Mouse (Mus musculus): ENCODE measurements around the gene Vwce. TPM values are rescaled to one million over a fixed set of nuclear protein-coding genes. Genes with fewer than 3 reads are reported as not detected.

Gene Vwce
- total and polyA plus RNA-seq, 2 experiments from 2014 or later, result 0.88 to 1.7 TPM

DNA sequence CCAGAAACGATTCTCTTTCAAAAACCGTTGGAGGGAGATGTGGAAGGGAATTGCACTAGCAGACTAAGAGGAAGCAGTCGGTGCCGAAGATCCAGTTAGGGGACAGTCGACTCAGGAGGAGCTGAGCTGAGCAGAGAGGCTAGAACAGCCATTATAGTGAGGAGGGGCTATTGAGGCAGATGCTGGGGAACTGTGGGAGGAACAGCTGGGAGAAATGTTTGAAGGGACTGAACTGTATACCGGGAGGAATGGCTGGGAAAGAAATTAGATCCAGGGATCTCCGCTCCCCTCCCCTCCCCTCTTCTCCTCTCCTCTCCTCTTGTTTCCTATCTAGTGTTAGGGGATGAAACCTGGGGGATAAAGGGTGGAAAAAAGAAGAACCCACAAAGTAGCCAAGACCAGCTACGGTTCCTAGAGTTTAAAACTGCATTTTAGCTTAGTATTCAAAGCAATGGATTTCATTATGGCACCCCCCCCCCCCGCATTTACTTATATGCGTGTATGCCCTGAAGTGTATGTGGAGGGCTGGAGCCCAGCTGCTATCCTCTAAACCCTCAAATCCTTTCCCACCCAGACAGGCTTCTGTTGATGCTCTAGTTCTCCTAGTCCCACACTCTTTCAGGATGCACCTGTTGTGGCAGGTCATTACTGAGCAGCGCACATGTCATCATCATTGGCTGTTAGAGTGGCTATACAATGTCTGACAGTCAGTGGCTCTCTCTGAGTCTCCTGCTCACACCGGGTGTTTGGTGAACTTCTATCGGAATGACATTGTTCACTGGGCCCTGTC lies 6.8 kb downstream of the Vwce start:
- ATAC-seq, result 0 out of 2 replicates have a peak, but pooled peaks have one; percentile 38
- Histone ChIP-seq H3K27me3 (ENCODE audit: insufficient read depth, low read length) (no peaks in the 10 kb centered on the region), H3K27ac (ENCODE audit: low read depth, low read length) (no peak overlapping the region), H3K4me3 (ENCODE audit: low read depth, low read length) (no peak overlapping the region), H3K9ac (no peak overlapping the region), H3K4me2 (ENCODE audit: low read depth) (no peak overlapping the region), H3K36me3 (ENCODE audit: insufficient read depth) (no peaks in the 10 kb centered on the region), H3K9me3 (ENCODE audit: low read length) (no peaks in the 10 kb centered on the region), H3K4me1 (ENCODE audit: insufficient read depth) (no peaks in the 10 kb centered on the region)
- WGBS, result 52% methylated on average over 13 of the region's 13 CpGs
- no peak for TF ChIP-seq CTCF (IDR thresholded peaks at IDR 0.05; ENCODE audit: low read depth)
- DNase-seq, result no peak

DNA sequence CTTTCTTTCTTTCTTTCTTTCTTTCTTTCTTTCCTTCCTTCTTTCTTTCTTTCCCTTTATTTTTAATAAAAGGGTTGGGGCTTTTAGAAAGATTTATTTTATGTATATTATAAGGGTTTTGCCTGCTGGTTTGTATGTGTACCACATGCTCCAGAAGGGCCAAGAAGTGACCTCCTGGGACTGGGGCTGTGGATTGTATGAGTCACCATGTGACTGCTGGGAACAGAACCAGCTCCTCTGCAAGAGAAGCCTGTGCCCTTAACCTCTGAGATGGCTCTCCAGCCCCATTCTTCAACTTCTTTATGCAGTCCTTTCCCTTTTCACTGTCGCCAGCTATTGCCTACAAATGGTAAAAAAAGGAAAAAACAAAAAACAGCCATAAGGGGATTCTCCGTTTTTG lies 11.6 kb downstream of the Vwce start:
- WGBS, result 91% methylated on average over 2 of the region's 2 CpGs
- no peaks in the 10 kb centered on the region for H3K27me3 ChIP-seq (ENCODE audit: insufficient read depth, low read length)

DNA sequence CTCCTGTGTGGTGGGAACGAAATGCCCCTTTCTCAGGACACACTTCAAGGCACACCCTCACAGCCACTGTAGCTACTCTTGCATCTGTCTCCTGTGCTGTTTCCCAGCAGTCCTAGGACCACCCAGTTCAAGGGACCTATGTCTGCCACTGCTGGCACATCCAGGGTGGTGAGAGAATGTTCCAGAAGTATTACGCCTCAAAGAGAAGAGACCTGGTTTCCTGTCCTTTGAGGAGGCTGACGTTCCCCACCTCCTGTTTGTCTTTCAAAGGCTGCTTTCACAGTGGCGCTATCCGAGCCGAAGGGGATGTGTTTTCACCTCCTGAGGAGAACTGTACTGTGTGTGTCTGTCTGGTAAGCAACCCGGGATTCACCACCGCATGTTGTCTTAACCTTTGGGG lies 14.1 kb downstream of the Vwce start:
- no peak overlapping the region for H3K4me3 ChIP-seq (ENCODE audit: low read depth, low read length)
- TF ChIP-seq CTCF (IDR thresholded peaks at IDR 0.05; ENCODE audit: low read depth), result no peak
- no peaks in the 10 kb centered on the region for H3K4me1 ChIP-seq (ENCODE audit: insufficient read depth)
- 75% methylated on average over 8 of the region's 8 CpGs for WGBS
- no peaks in the 10 kb centered on the region for H3K27me3 ChIP-seq (ENCODE audit: insufficient read depth, low read length)
- H3K9ac ChIP-seq, result no peak overlapping the region
- no peaks in the 10 kb centered on the region for H3K9me3 ChIP-seq (ENCODE audit: low read length)
- no peak overlapping the region for H3K27ac ChIP-seq (ENCODE audit: low read depth, low read length)
- DNase-seq (no peak), ATAC-seq (no peak)
- H3K36me3 ChIP-seq (ENCODE audit: insufficient read depth), result no peaks in the 10 kb centered on the region
- no peak overlapping the region for H3K4me2 ChIP-seq (ENCODE audit: low read depth)

More for the DNA sequence above, 11.6 kb downstream of the Vwce start:
- H3K4me3 ChIP-seq (ENCODE audit: low read depth, low read length), result no peak overlapping the region
- DNase-seq (no peak), ATAC-seq (no peak)
- H3K27ac ChIP-seq (ENCODE audit: low read depth, low read length), result no peak overlapping the region
- no peak overlapping the region for H3K4me2 ChIP-seq (ENCODE audit: low read depth)
- no peak for TF ChIP-seq CTCF (IDR thresholded peaks at IDR 0.05; ENCODE audit: low read depth)
- H3K36me3 ChIP-seq (ENCODE audit: insufficient read depth), result no peaks in the 10 kb centered on the region
- no peaks in the 10 kb centered on the region for H3K9me3 ChIP-seq (ENCODE audit: low read length)
- H3K9ac ChIP-seq, result no peak overlapping the region
- no peaks in the 10 kb centered on the region for H3K4me1 ChIP-seq (ENCODE audit: insufficient read depth)

DNA sequence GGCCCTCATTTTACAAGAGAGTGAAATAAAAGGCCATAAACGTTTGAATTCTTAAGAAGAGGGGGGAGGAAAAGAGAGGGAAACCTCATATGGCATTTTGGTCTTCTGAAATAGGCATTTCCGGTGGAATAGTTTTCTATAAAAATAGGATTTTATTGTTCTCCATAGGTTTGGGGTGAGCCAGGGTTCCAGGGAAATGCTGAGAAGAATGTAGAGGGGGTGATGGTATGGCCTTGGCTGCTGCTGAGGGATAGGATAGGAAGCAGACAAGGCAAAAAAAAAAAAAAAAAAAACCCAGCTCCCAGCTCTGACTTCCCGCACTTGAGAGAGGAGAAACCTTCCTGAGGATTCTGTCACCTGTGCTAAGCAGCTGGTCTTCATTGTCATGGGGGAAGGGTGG lies 22.0 kb downstream of the Vwce start:
- no peak for TF ChIP-seq CTCF (IDR thresholded peaks at IDR 0.05; ENCODE audit: low read depth)
- no peaks in the 10 kb centered on the region for H3K36me3 ChIP-seq (ENCODE audit: insufficient read depth)
- no peak overlapping the region for H3K4me2 ChIP-seq (ENCODE audit: low read depth)
- DNase-seq (no peak), ATAC-seq (no peak)
- H3K4me3 ChIP-seq (ENCODE audit: low read depth, low read length), result no peak overlapping the region
- no peaks in the 10 kb centered on the region for H3K27me3 ChIP-seq (ENCODE audit: insufficient read depth, low read length)
- H3K9me3 ChIP-seq (ENCODE audit: low read length), result no peaks in the 10 kb centered on the region
- no peaks in the 10 kb centered on the region for H3K4me1 ChIP-seq (ENCODE audit: insufficient read depth)
- H3K27ac ChIP-seq (ENCODE audit: low read depth, low read length), result no peak overlapping the region
- no peak overlapping the region for H3K9ac ChIP-seq
- 58% methylated on average over 3 of the region's 3 CpGs for WGBS

DNA sequence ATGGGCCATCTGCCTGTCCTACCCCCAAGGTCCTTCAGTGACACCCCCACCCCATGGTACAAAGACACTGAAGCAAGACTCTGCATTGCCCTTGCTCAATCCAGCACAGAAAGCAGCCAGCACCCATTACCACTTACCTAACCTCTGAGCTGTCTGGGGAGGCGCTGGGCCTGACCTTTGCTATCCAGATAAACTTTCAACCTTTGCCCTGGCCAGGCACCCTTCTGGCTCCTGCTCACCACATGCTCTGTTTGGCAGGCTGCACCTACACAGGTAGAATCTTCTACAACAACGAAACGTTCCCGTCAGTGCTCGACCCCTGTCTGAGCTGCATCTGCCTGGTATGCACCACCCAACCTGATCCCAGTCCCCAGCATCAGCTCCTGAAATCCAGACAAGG lies 23.7 kb downstream of the Vwce start:
- no peak for DNase-seq
- 85% methylated on average over 5 of the region's 5 CpGs for WGBS
- no peak for TF ChIP-seq CTCF (IDR thresholded peaks at IDR 0.05; ENCODE audit: low read depth)
- Histone ChIP-seq H3K9ac (no peak overlapping the region), H3K4me2 (ENCODE audit: low read depth) (no peak overlapping the region), H3K27me3 (ENCODE audit: insufficient read depth, low read length) (no peaks in the 10 kb centered on the region), H3K4me1 (ENCODE audit: insufficient read depth) (no peaks in the 10 kb centered on the region), H3K4me3 (ENCODE audit: low read depth, low read length) (no peak overlapping the region), H3K9me3 (ENCODE audit: low read length) (no peaks in the 10 kb centered on the region), H3K36me3 (ENCODE audit: insufficient read depth) (no peaks in the 10 kb centered on the region), H3K27ac (ENCODE audit: low read depth, low read length) (no peak overlapping the region)
- ATAC-seq, result no peak

DNA sequence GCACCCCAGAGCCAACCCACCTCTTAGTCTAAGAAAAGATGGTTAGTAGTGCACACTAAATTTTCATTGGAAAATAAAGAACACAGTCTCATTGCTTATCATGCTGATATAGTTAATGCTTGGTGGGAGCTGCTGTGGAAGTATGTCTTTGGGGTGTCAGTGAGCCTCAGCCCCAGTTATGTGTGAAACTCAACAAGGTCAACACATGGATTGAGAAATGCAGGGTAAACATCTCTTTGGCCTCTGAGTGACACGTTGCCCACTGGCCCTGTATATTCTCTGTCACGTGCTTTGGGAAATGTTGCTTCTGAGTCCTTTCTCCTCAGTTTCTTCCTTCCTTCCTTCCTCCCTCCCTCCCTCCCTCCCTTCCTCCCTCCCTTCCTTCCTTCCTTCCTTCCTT lies 24.4 kb downstream of the Vwce start:
- no peak for TF ChIP-seq CTCF (IDR thresholded peaks at IDR 0.05; ENCODE audit: low read depth)
- Histone ChIP-seq H3K9ac (no peak overlapping the region), H3K4me3 (ENCODE audit: low read depth, low read length) (no peak overlapping the region), H3K4me1 (ENCODE audit: insufficient read depth) (no peaks in the 10 kb centered on the region), H3K9me3 (ENCODE audit: low read length) (no peaks in the 10 kb centered on the region), H3K27ac (ENCODE audit: low read depth, low read length) (no peak overlapping the region), H3K4me2 (ENCODE audit: low read depth) (no peak overlapping the region), H3K27me3 (ENCODE audit: insufficient read depth, low read length) (no peaks in the 10 kb centered on the region), H3K36me3 (ENCODE audit: insufficient read depth) (no peaks in the 10 kb centered on the region)
- WGBS, result 78% methylated on average over 2 of the region's 2 CpGs
- DNase-seq, result no peak
- no peak for ATAC-seq

DNA sequence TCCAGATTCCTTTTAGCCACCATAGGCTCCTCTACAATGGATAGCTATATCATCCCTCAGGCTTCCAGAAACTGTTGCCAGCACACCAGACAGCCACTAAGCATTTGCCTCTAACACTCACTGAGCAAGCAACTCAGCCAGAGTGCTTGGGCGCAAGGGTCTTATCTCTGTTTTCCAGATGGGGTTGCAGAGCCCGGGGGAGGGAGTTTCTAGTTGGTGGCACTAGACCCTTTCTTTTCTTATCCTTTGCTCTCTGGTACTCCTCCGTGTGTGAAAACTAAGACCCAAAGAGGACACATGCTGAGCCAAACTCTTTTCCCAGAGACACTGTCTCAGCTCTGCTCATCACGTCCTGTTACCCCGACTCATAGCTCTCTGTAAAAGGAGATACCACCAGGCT lies 27.4 kb downstream of the Vwce start:
- Histone ChIP-seq H3K36me3 (ENCODE audit: insufficient read depth) (no peaks in the 10 kb centered on the region), H3K27me3 (ENCODE audit: insufficient read depth, low read length) (no peaks in the 10 kb centered on the region), H3K4me2 (ENCODE audit: low read depth) (no peak overlapping the region), H3K9me3 (ENCODE audit: low read length) (no peaks in the 10 kb centered on the region), H3K27ac (ENCODE audit: low read depth, low read length) (no peak overlapping the region), H3K4me3 (ENCODE audit: low read depth, low read length) (no peak overlapping the region), H3K9ac (no peak overlapping the region), H3K4me1 (ENCODE audit: insufficient read depth) (no peaks in the 10 kb centered on the region)
- no peak for TF ChIP-seq CTCF (IDR thresholded peaks at IDR 0.05; ENCODE audit: low read depth)
- DNase-seq (no peak), ATAC-seq (no peak)
- 73% methylated on average over 5 of the region's 5 CpGs for WGBS

Data from forebrain, postnatal 0 days (tissue).